Mouse (Mus musculus) midbrain, embryonic 11.5 days (tissue): ENCODE results near the gene Gm20683. TPM values are rescaled to one million over a fixed set of nuclear protein-coding genes. Genes with fewer than 3 reads are reported as not detected.

ENCODE experiments used
- ATAC-seq: fragments of 200-750 bp; cut with Nextera tagmentation; 2 replicates; pipeline ENCODE4 v1.8.0; 2017; ENCODE audit warnings: moderate TSS enrichment, moderate library complexity; ENCODE audit not compliant: low FRiP score
- DNase-seq: peaks from one replicate; pipeline ENCODE4 v3.0.0; 2015; ENCODE audit warnings: low spot score; ENCODE audit errors: missing footprints
- H3K27ac ChIP-seq: fragments of 300-500 bp; sonication (generic); 2 replicates; pipeline ENCODE4 v1.5.1; 2014; ENCODE audit warnings: low read depth, low read length
- H3K27me3 ChIP-seq: fragments of 300-500 bp; sonication (generic); 2 replicates; pipeline ENCODE4 v1.6.1; 2014; ENCODE audit warnings: mild to moderate bottlenecking, low read length, moderate library complexity, mixed read lengths; ENCODE audit not compliant: control insufficient read depth, insufficient read depth
- H3K36me3 ChIP-seq: fragments of 300-500 bp; sonication (generic); 2 replicates; pipeline ENCODE4 v1.6.1; 2014; ENCODE audit warnings: mild to moderate bottlenecking, low read length, moderate library complexity, mixed read lengths; ENCODE audit not compliant: control insufficient read depth, insufficient read depth
- H3K4me1 ChIP-seq: fragments of 300-500 bp; sonication (generic); 2 replicates; pipeline ENCODE4 v1.6.1; 2014; ENCODE audit warnings: low read length; ENCODE audit not compliant: control insufficient read depth, insufficient read depth
- H3K4me2 ChIP-seq: fragments of 300-500 bp; sonication (generic); 2 replicates; pipeline ENCODE4 v1.6.1; 2014; ENCODE audit warnings: mild to moderate bottlenecking, moderate library complexity
- H3K4me3 ChIP-seq: fragments of 300-500 bp; sonication (generic); 2 replicates; pipeline ENCODE4 v1.5.1; 2014; ENCODE audit warnings: low read depth, low read length
- H3K9ac ChIP-seq: fragments of 300-500 bp; sonication (generic); 2 replicates; pipeline ENCODE4 v1.6.1; 2014; ENCODE audit warnings: low read length
- H3K9me3 ChIP-seq: fragments of 300-500 bp; sonication (generic); 2 replicates; pipeline ENCODE4 v1.6.1; 2016; ENCODE audit warnings: low read length; ENCODE audit not compliant: control insufficient read depth
- whole genome bisulfite sequencing: fragments of 180-500 bp; shearing (Covaris S2); extraction: QIAGEN DNeasy Blood & Tissue Kit; methylation state at CpG from one replicate; pipeline ENCODE4 v1.1.7; 2014; 5-methylcytosine and 5-hydroxymethylcytosine counted together
- polyA plus RNA-seq: library from polyadenylated mRNA; unstranded; fragments of >200 nt; fragmentation: Nextera tagmentation; extraction: Ambion mirVana; gene quantifications from 2 replicates; pipeline ENCODE4 v1.2.1, GENCODE M21; 2014

Gene Gm20683
- polyA plus RNA-seq, 1 experiment from 2014 or later: 1.2 TPM

DNA sequence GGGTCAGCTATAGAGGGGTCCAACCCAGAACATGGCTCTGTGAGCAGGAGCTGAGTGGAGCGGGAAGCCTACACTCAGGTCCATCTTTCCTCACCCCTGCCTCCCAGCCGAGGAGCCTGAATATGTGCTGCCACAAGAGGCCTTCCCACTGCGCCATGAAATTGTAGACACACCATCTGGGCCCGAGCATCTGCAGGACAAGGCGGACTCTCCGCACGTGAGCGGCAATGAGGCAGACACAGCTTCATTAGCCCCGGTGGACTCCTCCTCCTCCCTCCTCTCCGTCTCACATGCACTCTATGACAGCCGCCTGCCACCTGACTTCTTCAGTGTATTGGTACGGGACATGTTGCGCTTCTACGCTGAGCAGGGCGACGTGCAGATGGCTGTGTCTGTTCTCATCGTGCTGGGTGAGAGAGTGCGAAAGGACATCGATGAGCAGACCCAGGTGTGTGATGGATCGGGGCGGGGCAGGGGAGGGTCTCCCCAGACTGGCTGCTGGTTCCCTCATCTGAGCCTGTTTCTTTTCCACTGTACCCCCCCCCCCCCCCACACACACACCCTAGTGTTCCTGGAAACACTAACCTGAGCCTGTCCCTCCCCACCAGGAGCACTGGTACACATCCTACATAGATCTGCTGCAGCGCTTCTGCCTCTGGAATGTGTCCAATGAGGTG lies 13.9 kb downstream of the Gm20683 start:
- ATAC-seq (no peak), DNase-seq (no peak)
- H3K36me3 ChIP-seq: peaks cover 11% of the 10 kb centered on the region; the same call in 1 of the 2 replicates
- H3K4me2 ChIP-seq: no peak overlapping the region
- no peaks in the 10 kb centered on the region for H3K27me3 ChIP-seq
- no peak overlapping the region for H3K9ac ChIP-seq
- no peak overlapping the region for H3K27ac ChIP-seq
- H3K9me3 ChIP-seq: no peaks in the 10 kb centered on the region
- no peak overlapping the region for H3K4me3 ChIP-seq
- H3K4me1 ChIP-seq: peaks cover 45% of the 10 kb centered on the region
- 90% methylated on average over 22 of the region's 22 CpGs for WGBS

- Histone ChIP-seq H3K36me3 (peaks cover 11% of the 10 kb centered on the region; the same call in 1 of the 2 replicates), H3K9ac (no peak overlapping the region), H3K4me3 (no peak overlapping the region), H3K9me3 (no peaks in the 10 kb centered on the region), H3K4me1 (peaks cover 44% of the 10 kb centered on the region), H3K27ac (no peak overlapping the region), H3K4me2 (no peak overlapping the region), H3K27me3 (no peaks in the 10 kb centered on the region)
- DNase-seq (no peak), ATAC-seq (no peak)
- 95% methylated on average over 13 of the region's 13 CpGs for WGBS
Observed at GRCm38 (mm10) chr17:25827011-25827410, 14.6 kb downstream of the Gm20683 start.

DNA sequence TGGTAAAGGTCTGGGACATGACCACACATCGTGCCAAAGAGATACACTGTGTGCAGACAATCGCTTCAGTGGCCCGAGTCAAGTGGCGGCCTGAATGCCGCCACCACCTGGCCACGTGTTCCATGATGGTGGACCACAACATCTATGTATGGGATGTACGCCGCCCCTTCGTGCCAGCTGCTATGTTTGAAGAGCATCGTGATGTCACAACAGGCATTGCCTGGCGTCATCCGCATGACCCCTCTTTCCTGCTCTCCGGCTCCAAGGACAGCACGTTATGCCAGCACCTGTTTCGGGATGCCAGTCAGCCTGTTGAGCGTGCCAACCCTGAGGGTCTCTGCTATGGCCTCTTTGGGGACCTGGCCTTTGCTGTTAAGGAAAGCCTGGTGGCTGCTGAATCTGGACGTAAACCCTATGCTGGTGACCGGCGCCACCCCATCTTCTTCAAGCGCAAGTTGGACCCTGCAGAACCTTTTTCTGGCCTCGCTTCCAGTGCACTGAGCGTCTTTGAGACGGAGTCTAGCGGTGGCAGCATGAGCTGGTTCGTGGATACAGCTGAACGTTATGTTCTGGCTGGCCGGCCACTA lies 15.5 kb downstream of the Gm20683 start:
- H3K36me3 ChIP-seq: peaks cover 7% of the 10 kb centered on the region; the same call in 1 of the 2 replicates
- H3K9ac ChIP-seq: no peak overlapping the region
- H3K4me1 ChIP-seq: peaks cover 35% of the 10 kb centered on the region
- H3K4me3 ChIP-seq: no peak overlapping the region
- ATAC-seq (no peak), DNase-seq (no peak)
- 95% methylated on average over 27 of the region's 27 CpGs for WGBS
- H3K4me2 ChIP-seq: no peak overlapping the region
- H3K9me3 ChIP-seq: no peaks in the 10 kb centered on the region
- no peaks in the 10 kb centered on the region for H3K27me3 ChIP-seq
- H3K27ac ChIP-seq: no peak overlapping the region

- DNase-seq (no peak), ATAC-seq (no peak)
- no peak overlapping the region for H3K27ac ChIP-seq
- H3K9ac ChIP-seq: no peak overlapping the region
- H3K27me3 ChIP-seq: no peaks in the 10 kb centered on the region
- peaks cover 32% of the 10 kb centered on the region for H3K4me1 ChIP-seq
- H3K9me3 ChIP-seq: no peaks in the 10 kb centered on the region
- peaks cover 2% of the 10 kb centered on the region; the same call in 1 of the 2 replicates for H3K36me3 ChIP-seq
- H3K4me3 ChIP-seq: no peak overlapping the region
- H3K4me2 ChIP-seq: no peak overlapping the region
- WGBS: 83% methylated on average over 6 of the region's 6 CpGs
Observed at GRCm38 (mm10) chr17:25825311-25825710, 16.3 kb downstream of the Gm20683 start.

GRCm38 (mm10) chr17:25824362-25825142 lies 17.0 kb downstream of the Gm20683 start:
- no peak for ATAC-seq
- no peak for DNase-seq
- peaks cover 26% of the 10 kb centered on the region for H3K4me1 ChIP-seq
- H3K4me3 ChIP-seq: peak overlapping the region; percentile 57
- no peaks in the 10 kb centered on the region for H3K9me3 ChIP-seq
- H3K4me2 ChIP-seq: peak overlapping the region; percentile 90
- no peaks in the 10 kb centered on the region; the same call in 1 of the 2 replicates for H3K36me3 ChIP-seq
- no peak overlapping the region for H3K27ac ChIP-seq
- 80% methylated on average over 17 of the region's 17 CpGs for WGBS
- H3K27me3 ChIP-seq: peaks cover 6% of the 10 kb centered on the region
- peak overlapping the region; percentile 77 for H3K9ac ChIP-seq

- peaks cover 27% of the 10 kb centered on the region for H3K4me1 ChIP-seq
- peak; percentile 69 for ATAC-seq
Observed at GRCm38 (mm10) chr17:25823452-25823851, 18.1 kb downstream of the Gm20683 start, which contains the start of gene Wdr24. TSS of gene Wdr24 (plus strand) at chr17:25823627.

GRCm38 (mm10) chr17:25818851-25819780 lies 22.4 kb downstream of the Gm20683 start:
- H3K9me3 ChIP-seq: no peaks in the 10 kb centered on the region
- no peak overlapping the region for H3K4me3 ChIP-seq
- H3K4me1 ChIP-seq: peaks cover 11% of the 10 kb centered on the region
- H3K27me3 ChIP-seq: peaks cover 25% of the 10 kb centered on the region
- peak overlapping the region; percentile 31 for H3K4me2 ChIP-seq
- no peaks in the 10 kb centered on the region for H3K36me3 ChIP-seq
- ATAC-seq: no peak; the same call in 1 of the 2 replicates
- no peak for DNase-seq
- no peak overlapping the region for H3K27ac ChIP-seq
- H3K9ac ChIP-seq: peak overlapping the region; percentile 36; the same call in 1 of the 2 replicates
- WGBS: 8% methylated on average over 46 of the region's 46 CpGs

More at GRCm38 (mm10) chr17:25823452-25823851, 18.1 kb downstream of the Gm20683 start, which contains the start of gene Wdr24:
- peak within 1 kb of the TSS; percentile 90 for H3K4me2 ChIP-seq
- H3K36me3 ChIP-seq: no peaks in the 10 kb centered on the region
- H3K4me3 ChIP-seq: peak within 1 kb of the TSS; percentile 57
- under 1% methylated on average over 18 of the region's 18 CpGs for WGBS
- peaks cover 17% of the 10 kb centered on the region for H3K27me3 ChIP-seq
- peak within 1 kb of the TSS; percentile 77 for H3K9ac ChIP-seq
- H3K27ac ChIP-seq: no peak within 1 kb of the TSS
- H3K9me3 ChIP-seq: no peaks in the 10 kb centered on the region
- DNase-seq: peak; percentile 98

DNA sequence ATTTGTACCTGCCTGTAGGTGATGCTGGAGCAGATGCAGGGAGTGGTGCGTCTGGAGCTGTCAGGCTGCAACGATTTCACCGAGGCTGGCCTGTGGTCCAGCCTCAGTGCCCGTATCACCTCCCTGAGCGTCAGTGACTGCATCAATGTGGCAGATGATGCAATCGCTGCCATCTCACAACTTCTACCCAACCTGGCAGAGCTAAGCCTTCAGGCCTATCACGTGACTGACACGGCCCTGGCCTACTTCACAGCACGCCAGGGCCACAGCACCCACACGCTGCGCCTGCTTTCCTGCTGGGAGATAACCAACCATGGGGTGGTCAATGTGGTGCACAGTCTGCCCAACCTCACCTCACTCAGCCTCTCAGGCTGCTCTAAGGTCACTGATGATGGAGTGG lies 23.9 kb downstream of the Gm20683 start:
- H3K4me3 ChIP-seq: no peak overlapping the region
- ATAC-seq: no peak
- peaks cover 7% of the 10 kb centered on the region for H3K4me1 ChIP-seq
- H3K27me3 ChIP-seq: peaks cover 28% of the 10 kb centered on the region
- no peak overlapping the region for H3K27ac ChIP-seq
- H3K9me3 ChIP-seq: no peaks in the 10 kb centered on the region
- DNase-seq: no peak
- H3K9ac ChIP-seq: no peak overlapping the region
- no peaks in the 10 kb centered on the region for H3K36me3 ChIP-seq
- H3K4me2 ChIP-seq: no peak overlapping the region
- WGBS: 85% methylated on average over 11 of the region's 11 CpGs
